Mouse (Mus musculus): ENCODE measurements around the gene Esr1. TPM values are rescaled to one million over a fixed set of nuclear protein-coding genes. Genes with fewer than 3 reads are reported as not detected.
A peak's percentile ranks its signal among the peaks of the same experiment; 100 is the strongest.
"Not testable (repeated sequence)": the region's sequence is repeated elsewhere in the genome, so short reads cannot be mapped to it uniquely, and the experiment has no call there.

Esr1 gene
- total RNA-seq, 2 experiments from 2014 or later = 20.8 to 26.0 TPM

- no peak for DNase-seq
- intact Hi-C loops (cut with DNase I; ENCODE audit: low total_unique reads) = no loop called here
These were observed 62.0 kb downstream of the Esr1 start for GRCm38 (mm10) chr10:4673311-4673816.

DNA sequence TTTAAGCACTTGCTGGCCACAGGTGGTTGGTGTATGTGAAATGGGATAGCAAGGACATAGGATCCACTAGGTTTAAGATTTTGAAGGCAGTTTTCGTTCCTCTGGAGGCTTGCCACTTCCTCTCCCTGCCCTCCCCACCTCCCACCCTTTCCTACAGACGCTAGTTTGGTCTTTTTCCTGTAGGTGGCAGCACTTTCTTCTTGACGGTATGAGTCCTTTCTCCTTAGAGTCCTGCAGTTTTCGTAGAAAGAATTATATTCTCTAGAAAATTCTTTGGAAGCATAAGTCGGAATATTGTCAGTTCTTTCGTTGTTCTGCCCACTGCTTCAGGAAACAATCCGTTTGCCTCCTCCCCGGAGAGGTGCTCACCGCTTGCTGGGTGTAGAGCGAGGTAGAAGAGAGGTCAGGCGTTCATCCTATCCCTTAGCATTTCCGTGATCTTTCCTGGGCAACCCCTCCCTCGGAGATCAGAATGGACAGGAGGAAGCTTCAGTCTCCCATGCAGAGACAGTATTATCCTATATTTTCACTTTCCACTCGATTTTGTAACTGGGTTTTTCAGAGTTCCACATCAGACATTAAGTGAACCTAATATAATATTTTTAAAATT, 63.7 kb downstream of the Esr1 start:
- intact Hi-C loops (cut with DNase I; ENCODE audit: low total_unique reads) = not testable (repeated sequence)
- DNase-seq = peak; percentile 35

DNA sequence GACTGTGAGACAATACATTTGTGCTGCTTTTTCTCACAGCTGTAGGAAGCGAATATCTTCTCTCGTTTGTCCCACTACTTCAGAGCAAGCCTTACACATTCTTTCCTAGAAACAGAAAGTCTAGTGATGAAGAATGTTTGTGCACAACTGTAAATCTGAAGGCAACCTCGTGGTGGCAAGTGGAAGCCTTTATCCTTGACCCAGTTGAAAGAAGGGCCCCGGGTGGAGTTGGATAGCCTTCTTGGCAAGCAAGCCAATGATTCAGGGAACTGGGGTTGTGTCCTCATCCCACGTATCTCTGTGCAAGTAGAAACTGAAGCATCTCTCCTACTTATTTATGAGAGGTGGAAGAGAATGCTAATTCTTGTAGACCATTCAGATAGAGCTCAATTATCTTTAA, 71.7 kb downstream of the Esr1 start:
- peak; percentile 38 for DNase-seq
- intact Hi-C loops (cut with DNase I; ENCODE audit: low total_unique reads) = no loop called here

GRCm38 (mm10) chr10:4683711-4684265, 72.4 kb downstream of the Esr1 start:
- intact Hi-C loops (cut with DNase I; ENCODE audit: low total_unique reads) = no loop called here

DNA sequence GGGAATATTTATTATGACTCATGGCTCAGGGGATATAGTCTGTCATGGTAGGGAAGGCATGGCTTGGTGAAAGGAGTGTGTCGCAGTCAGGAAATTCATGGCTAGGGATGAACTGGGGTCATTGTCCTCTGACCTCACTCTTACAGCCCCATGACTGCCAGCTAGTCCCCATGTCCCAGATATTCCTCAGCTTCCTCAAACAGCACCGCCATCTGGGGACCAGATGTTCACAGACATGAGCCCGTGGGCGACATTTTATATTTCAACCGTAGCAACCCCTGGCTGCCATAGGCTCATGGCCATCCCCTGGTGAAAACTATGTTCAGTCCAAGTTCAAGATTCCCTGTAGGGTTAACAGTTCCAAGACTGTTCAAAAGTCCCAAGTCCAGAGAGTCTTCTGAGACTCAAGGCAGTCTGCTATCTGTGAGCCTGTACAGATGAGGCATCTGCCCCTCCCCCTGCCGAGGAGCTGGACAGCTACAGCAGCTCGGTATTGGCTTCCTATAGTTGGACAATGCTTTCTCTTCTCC, 83.0 kb downstream of the Esr1 start:
- intact Hi-C loops (cut with DNase I; ENCODE audit: low total_unique reads) = no loop called here
- no peak for DNase-seq

More at GRCm38 (mm10) chr10:4683711-4684265, 72.4 kb downstream of the Esr1 start:
- DNase-seq = no peak

DNA sequence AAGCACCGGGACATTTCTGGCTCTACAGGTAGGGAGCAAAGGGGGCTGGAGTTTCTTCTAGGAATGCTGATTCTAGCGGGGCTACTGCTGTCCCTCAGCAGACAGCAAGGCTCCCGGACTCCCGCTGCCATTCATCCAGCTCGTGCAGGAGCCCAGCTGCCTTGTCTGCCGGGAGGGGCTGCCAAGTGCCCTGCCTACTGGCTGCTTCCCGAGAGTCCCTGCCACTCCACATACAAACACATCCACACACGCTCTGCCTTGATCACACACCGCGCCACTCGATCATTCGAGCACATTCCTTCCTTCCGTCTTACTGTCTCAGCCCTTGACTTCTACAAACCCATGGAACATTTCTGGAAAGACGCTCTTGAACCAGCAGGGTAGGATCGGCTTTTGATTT, 98.5 kb downstream of the Esr1 start:
- intact Hi-C loops (cut with DNase I; ENCODE audit: low total_unique reads) = no loop called here
- peak; percentile 74 for DNase-seq

- intact Hi-C loops (cut with DNase I; ENCODE audit: low total_unique reads) = no loop called here
- no peak for DNase-seq
These were observed 100.0 kb downstream of the Esr1 start for GRCm38 (mm10) chr10:4711434-4711833.

DNA sequence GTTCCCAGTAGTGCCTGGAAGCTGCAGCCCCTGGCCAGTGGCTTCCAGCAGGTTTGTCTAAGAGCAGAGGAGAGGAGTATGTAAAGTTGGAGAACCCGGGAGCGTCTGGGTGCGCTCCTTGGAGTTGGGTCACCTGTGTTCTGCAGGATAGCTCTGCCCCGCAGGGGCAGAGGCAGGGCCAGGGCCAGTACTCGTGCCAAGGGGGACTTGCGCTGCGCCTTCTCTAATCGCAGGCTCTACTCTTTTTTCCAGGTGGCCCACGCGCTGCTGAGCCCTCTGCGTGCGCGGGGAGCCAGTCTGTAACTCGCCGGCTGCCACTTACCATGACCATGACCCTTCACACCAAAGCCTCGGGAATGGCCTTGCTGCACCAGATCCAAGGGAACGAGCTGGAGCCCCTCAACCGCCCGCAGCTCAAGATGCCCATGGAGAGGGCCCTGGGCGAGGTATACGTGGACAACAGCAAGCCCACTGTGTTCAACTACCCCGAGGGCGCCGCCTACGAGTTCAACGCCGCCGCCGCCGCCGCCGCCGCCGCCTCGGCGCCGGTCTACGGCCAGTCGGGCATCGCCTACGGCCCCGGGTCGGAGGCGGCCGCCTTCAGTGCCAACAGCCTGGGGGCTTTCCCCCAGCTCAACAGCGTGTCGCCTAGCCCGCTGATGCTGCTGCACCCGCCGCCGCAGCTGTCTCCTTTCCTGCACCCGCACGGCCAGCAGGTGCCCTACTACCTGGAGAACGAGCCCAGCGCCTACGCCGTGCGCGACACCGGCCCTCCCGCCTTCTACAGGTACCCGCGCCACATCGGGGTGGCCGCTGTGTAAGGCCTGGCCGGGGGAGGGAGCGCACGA, 100.9 kb downstream of the Esr1 start:
- intact Hi-C loops (cut with DNase I; ENCODE audit: low total_unique reads) = no loop called here
- DNase-seq = peak; percentile 19

DNA sequence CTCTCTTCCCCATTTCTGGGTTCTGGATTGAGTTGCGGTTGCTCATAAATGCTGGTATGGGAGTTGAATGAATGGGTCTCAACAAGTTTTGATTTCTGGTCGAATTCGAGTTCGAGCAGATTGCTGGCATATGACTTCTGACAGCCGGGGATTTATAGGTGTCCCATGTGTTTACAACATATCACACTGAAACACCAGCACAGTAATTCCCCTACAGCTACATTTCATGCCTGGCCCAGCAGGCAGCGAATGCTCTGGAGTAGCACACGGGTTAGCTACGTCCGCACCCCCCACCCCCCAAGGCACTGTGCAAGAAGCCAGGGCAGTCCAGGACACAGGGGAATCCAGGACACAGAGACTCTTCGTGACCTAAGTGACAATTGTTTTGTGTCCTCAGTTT, 102.0 kb downstream of the Esr1 start:
- peak; percentile 23 for DNase-seq
- intact Hi-C loops (cut with DNase I; ENCODE audit: low total_unique reads) = no loop called here

DNA sequence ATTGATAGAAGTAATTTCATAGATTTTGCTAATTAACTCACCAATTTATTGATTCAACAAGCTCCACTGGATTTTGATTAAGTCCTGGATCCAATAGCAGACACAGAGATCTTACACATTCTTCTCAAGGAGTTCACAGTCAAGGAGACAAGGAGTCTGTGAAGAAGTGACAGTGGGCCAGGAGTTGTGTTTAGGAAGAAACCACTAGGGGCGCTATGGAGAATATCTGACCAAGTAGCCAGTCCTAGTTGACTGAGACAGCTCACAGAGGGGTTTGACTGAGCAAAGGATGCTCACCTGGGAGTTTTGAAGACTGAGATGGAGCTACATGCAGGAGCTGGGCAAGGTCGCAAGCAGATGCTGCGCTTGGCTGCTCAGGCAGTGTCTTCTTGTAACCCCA, 113.5 kb downstream of the Esr1 start:
- no peak for DNase-seq

GRCm38 (mm10) chr10:4726141-4726540, 114.7 kb downstream of the Esr1 start:
- no peak for DNase-seq

More for the DNA sequence above, 113.5 kb downstream of the Esr1 start:
- intact Hi-C loops (cut with DNase I; ENCODE audit: low total_unique reads) = no loop called here

GRCm38 (mm10) chr10:4732328-4732727, 120.9 kb downstream of the Esr1 start:
- no peak for DNase-seq
- intact Hi-C loops (cut with DNase I; ENCODE audit: low total_unique reads) = no loop called here

More at GRCm38 (mm10) chr10:4726141-4726540, 114.7 kb downstream of the Esr1 start:
- intact Hi-C loops (cut with DNase I; ENCODE audit: low total_unique reads) = no loop called here

DNA sequence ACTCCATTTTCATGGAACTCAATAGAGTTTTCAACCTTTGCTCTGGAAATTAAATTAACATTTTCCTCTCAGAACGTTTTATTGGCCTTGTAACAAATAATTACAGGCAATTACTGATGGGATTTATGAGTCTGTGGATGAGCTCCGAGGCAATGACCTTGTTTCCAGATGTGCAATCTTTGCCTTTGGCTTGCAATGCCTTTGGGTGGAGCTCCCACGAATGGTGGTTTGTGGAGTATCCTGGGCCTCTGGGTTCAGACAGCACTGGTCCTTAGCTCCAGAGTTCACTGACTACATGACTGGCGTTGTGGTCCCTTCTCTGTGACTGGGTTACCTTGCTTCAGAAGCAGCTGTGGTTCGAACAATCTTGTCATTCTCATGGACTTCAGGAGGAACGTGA, 122.6 kb downstream of the Esr1 start:
- intact Hi-C loops (cut with DNase I; ENCODE audit: low total_unique reads) = no loop called here
- DNase-seq = peak; percentile 29

DNA sequence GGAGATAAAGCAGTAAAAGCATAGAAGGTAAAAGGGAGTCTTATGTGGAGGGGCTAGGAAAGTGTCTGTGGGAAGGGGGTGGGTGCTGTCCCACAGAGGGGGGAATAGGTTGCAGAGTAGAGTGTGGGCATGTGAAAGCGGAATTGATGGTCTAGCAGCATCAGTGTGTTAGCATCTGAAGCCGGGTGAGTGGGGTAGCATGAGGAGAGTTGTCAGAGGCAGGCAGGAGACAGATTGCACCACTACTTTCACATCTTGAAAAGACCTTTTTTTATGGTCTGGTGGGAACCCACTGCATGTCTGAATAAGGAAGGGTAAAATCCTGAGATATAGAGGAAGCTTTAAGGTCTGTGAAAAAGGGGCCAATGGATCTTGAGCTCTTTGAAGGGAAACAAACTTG, 123.5 kb downstream of the Esr1 start:
- intact Hi-C loops (cut with DNase I; ENCODE audit: low total_unique reads) = no loop called here
- no peak for DNase-seq

DNA sequence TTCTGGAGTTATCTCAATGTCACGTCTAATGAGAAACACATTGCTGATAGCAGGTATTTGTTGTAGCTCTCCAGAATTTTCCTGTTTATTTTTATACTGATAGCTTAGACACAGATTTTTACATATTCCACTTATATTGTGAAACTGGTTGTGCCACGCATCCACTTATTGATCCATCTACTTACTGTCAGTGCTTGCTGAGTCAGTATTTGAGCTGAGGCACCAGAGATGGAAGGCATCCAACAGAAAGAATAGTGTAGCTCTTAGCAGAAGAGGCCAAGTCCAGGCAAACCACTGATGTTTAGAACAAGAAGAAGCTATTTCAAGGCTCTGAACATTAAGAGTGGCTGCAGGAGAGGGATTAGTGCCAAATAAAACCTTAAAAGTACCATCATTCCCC, 126.9 kb downstream of the Esr1 start:
- intact Hi-C loops (cut with DNase I; ENCODE audit: low total_unique reads) = no loop called here
- no peak for DNase-seq

DNA sequence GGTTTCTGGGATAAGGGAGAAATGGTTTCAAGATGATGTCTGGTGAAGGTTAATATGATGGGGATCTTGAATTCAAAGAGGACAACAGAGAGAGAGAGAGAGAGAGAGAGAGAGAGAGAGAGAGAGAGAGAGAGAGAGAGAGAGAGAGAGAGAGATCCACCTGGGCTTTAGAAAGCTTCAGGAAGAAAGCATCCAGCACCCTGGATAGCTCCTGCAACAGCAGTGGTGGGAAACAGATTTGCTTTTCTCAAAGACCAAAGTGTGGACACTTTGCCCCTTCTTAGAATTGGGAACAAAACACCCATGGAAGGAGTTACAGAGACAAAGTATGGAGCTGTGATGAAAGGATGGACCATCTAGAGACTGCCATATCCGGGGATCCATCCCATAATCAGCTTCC, 139.7 kb downstream of the Esr1 start:
- intact Hi-C loops (cut with DNase I; ENCODE audit: low total_unique reads); DNase-seq: not testable (repeated sequence)

DNA sequence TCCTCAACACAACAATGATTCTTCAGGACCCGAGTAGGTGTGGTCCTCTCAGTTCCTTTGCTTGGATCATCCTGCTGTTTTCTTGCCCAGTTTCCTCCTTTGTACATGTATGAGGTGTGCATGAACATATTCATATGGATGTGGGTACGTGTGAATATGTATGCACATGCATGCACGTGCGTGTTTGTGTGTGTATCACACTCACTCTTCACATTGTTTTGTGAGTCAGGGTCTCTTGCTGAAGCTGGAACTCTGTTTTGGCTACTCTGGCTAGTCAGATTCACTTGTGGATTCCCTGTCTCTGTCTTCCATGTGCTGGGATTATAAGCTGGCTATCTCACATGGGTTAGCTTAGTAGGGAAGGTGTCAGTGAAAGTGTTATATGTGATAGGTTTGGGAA, 141.6 kb downstream of the Esr1 start:
- intact Hi-C loops (cut with DNase I; ENCODE audit: low total_unique reads) = no loop called here
- no peak for DNase-seq

- DNase-seq = peak; percentile 76
- intact Hi-C loops (cut with DNase I; ENCODE audit: low total_unique reads) = no loop called here
These were observed 164.1 kb downstream of the Esr1 start for GRCm38 (mm10) chr10:4775541-4775940.

GRCm38 (mm10) chr10:4776007-4776713, 164.8 kb downstream of the Esr1 start:
- intact Hi-C loops (cut with DNase I; ENCODE audit: low total_unique reads) = no loop called here
- DNase-seq = no peak

- intact Hi-C loops (cut with DNase I; ENCODE audit: low total_unique reads) = no loop called here
These were observed 165.3 kb downstream of the Esr1 start for GRCm38 (mm10) chr10:4776714-4777090.

More at GRCm38 (mm10) chr10:4776714-4777090, 165.3 kb downstream of the Esr1 start:
- DNase-seq = no peak
